Mouse (Mus musculus): Measurements from ENCODE around the gene Gtpbp6.
"Not testable (repeated sequence)": the region's sequence is repeated elsewhere in the genome, so short reads cannot be mapped to it uniquely, and the experiment has no call there.

GRCm38 (mm10) chr5:110072413-110072812 is 35.6 kb downstream of the Gtpbp6 start, which contains the start of gene Gm17655:
- not testable (repeated sequence) for TF ChIP-seq CTCF (IDR thresholded peaks at IDR 0.05; ENCODE audit: low read depth); EP300 (optimal IDR thresholded peaks at IDR 0.05)

Data from stomach, postnatal 0 days (tissue).